Mouse (Mus musculus) hindbrain, embryonic 13.5 days (tissue): ENCODE results near the gene Gm14296. TPM values are rescaled to one million over a fixed set of nuclear protein-coding genes. Genes with fewer than 3 reads are reported as not detected.
"Not testable (repeated sequence)": the region's sequence is repeated elsewhere in the genome, so short reads cannot be mapped to it uniquely, and the experiment has no call there.

Experiments
- ATAC-seq: fragments of 200-750 bp; cut with Nextera tagmentation; 2 replicates; pipeline ENCODE4 v1.8.0; 2017; ENCODE audit warnings: moderate TSS enrichment; ENCODE audit not compliant: low FRiP score
- H3K27ac ChIP-seq: fragments of 300-500 bp; sonication (generic); 2 replicates; pipeline ENCODE4 v1.5.1; 2015; ENCODE audit warnings: inconsistent platforms, mild to moderate bottlenecking, moderate library complexity
- H3K27me3 ChIP-seq: fragments of 300-500 bp; sonication (generic); 2 replicates; pipeline ENCODE4 v1.6.1; 2015; ENCODE audit warnings: mild to moderate bottlenecking, inconsistent platforms
- H3K36me3 ChIP-seq: fragments of 300-500 bp; sonication (generic); 2 replicates; pipeline ENCODE4 v1.6.1; 2015; ENCODE audit warnings: mild to moderate bottlenecking, inconsistent platforms
- H3K4me1 ChIP-seq: fragments of 300-500 bp; sonication (generic); replicated peaks from 2 replicates; pipeline ENCODE4 v1.6.1; 2015; ENCODE audit warnings: inconsistent platforms
- H3K4me2 ChIP-seq: fragments of 300-500 bp; sonication (generic); 2 replicates; pipeline ENCODE4 v1.6.1; 2015; ENCODE audit warnings: inconsistent platforms, mild to moderate bottlenecking, moderate library complexity
- H3K4me3 ChIP-seq: fragments of 300-500 bp; sonication (generic); 2 replicates; pipeline ENCODE4 v1.5.1; 2015; ENCODE audit warnings: mild to moderate bottlenecking, inconsistent platforms
- H3K9ac ChIP-seq: fragments of 300-500 bp; sonication (generic); 2 replicates; pipeline ENCODE4 v1.6.1; 2015; ENCODE audit warnings: mild to moderate bottlenecking, inconsistent platforms
- H3K9me3 ChIP-seq: fragments of 300-500 bp; sonication (generic); 2 replicates; pipeline ENCODE4 v1.6.1; 2016; ENCODE audit warnings: inconsistent platforms
- WGBS: fragments of 180-500 bp; shearing (Covaris S2); methylation state at CpG from one replicate; pipeline ENCODE4 v1.1.7; 2015; 5-methylcytosine and 5-hydroxymethylcytosine counted together
- polyA plus RNA-seq: library from polyadenylated mRNA; unstranded; fragments of >200 nt; fragmentation: Nextera tagmentation; extraction: Ambion mirVana; gene quantifications from 2 replicates; pipeline ENCODE4 v1.2.1, GENCODE M21; 2015

Gene Gm14296
- polyA plus RNA-seq, result 10.8 and 11.5 TPM in 2 replicates

GRCm38 (mm10) chr2:176927709-176928108 lies at the start of gene Gm14296:
Gm14296 (minus strand) TSS chr2:176927809.
- not testable (repeated sequence) for ATAC-seq, H3K27ac ChIP-seq, H3K36me3 ChIP-seq, H3K27me3 ChIP-seq, H3K9ac ChIP-seq, H3K4me3 ChIP-seq, H3K9me3 ChIP-seq, H3K4me1 ChIP-seq, H3K4me2 ChIP-seq
- no CpG with 5 or more reads among the region's 2 CpGs for WGBS

- not testable (repeated sequence) for ATAC-seq, H3K9me3 ChIP-seq, H3K4me1 ChIP-seq, H3K27me3 ChIP-seq, H3K4me3 ChIP-seq, H3K4me2 ChIP-seq, H3K36me3 ChIP-seq, H3K9ac ChIP-seq, H3K27ac ChIP-seq
- no CpG with 5 or more reads among the region's 1 CpGs for WGBS
These were observed 22.1 kb downstream of the Gm14296 start for GRCm38 (mm10) chr2:176905464-176905863.

Other genes with a start within 250 kb of the Gm14296 start
- gene Gm14305, start 219.5 kb downstream of the Gm14296 start, polyA plus RNA-seq, result 34.2 and 36.5 TPM in 2 replicates
- 7.1 and 9.9 TPM in 2 replicates for gene Gm14295, start 129.2 kb downstream of the Gm14296 start, polyA plus RNA-seq
- gene Gm14408, start 96.7 kb downstream of the Gm14296 start, polyA plus RNA-seq, result not detected in 2 replicates
- 5.6 and 7.4 TPM in 2 replicates for gene Gm14419, start 73.1 kb upstream of the Gm14296 start, polyA plus RNA-seq
- not detected in 2 replicates for gene Gm14401, start 146.5 kb upstream of the Gm14296 start, polyA plus RNA-seq